Mouse (Mus musculus) kidney, embryonic 15.5 days (tissue): Measurements from ENCODE around the gene Scrt2. TPM values are rescaled to one million over a fixed set of nuclear protein-coding genes. Genes with fewer than 3 reads are reported as not detected.
A peak's percentile ranks its signal among the peaks of the same experiment; 100 is the strongest.

Experiments
- ATAC-seq: fragments of 200-750 bp; cut with Nextera tagmentation; replicated peaks from 2 replicates; pipeline ENCODE4 v1.8.0; 2017; ENCODE audit warnings: moderate TSS enrichment; ENCODE audit not compliant: low FRiP score
- H3K27ac ChIP-seq: fragments of 300-500 bp; sonication (generic); 2 replicates; pipeline ENCODE4 v1.5.1; 2015; ENCODE audit warnings: mild to moderate bottlenecking, inconsistent platforms
- H3K27me3 ChIP-seq: fragments of 300-500 bp; sonication (generic); 2 replicates; pipeline ENCODE4 v1.6.1; 2015; ENCODE audit warnings: inconsistent platforms
- H3K36me3 ChIP-seq: fragments of 300-500 bp; sonication (generic); 2 replicates; pipeline ENCODE4 v1.6.1; 2015; ENCODE audit warnings: inconsistent platforms
- H3K4me1 ChIP-seq: fragments of 300-500 bp; sonication (generic); 2 replicates; pipeline ENCODE4 v1.6.1; 2015; ENCODE audit warnings: inconsistent platforms
- H3K4me2 ChIP-seq: fragments of 300-500 bp; sonication (generic); 2 replicates; pipeline ENCODE4 v1.6.1; 2015; ENCODE audit warnings: moderate library complexity, mild to moderate bottlenecking, inconsistent platforms
- H3K4me3 ChIP-seq: fragments of 300-500 bp; sonication (generic); replicated peaks from 2 replicates; pipeline ENCODE4 v1.5.1; 2015; ENCODE audit warnings: mild to moderate bottlenecking, inconsistent platforms
- H3K9ac ChIP-seq: fragments of 300-500 bp; sonication (generic); 2 replicates; pipeline ENCODE4 v1.6.1; 2015; ENCODE audit warnings: mild to moderate bottlenecking, inconsistent platforms
- H3K9me3 ChIP-seq: fragments of 300-500 bp; sonication (generic); replicated peaks from 2 replicates; pipeline ENCODE4 v1.6.1; 2016; ENCODE audit warnings: inconsistent platforms
- WGBS: fragments of 180-500 bp; shearing (Covaris S2); methylation state at CpG from one replicate; pipeline ENCODE4 v1.1.7; 2015; ENCODE audit warnings: mixed read lengths; 5-methylcytosine and 5-hydroxymethylcytosine counted together
- polyA plus RNA-seq: library from polyadenylated mRNA; unstranded; fragments of >200 nt; fragmentation: Nextera tagmentation; extraction: Ambion mirVana; gene quantifications from 2 replicates; pipeline ENCODE4 v1.2.1, GENCODE M21; 2015

Gene Scrt2
- polyA plus RNA-seq, 1 experiment from 2014 or later: 0.04 TPM

- Histone ChIP-seq H3K4me3 (no peak overlapping the region), H3K9ac (no peak overlapping the region), H3K36me3 (no peaks in the 10 kb centered on the region; the same call in 1 of the 2 replicates), H3K27me3 (peaks cover 33% of the 10 kb centered on the region), H3K27ac (no peak overlapping the region), H3K4me1 (peaks cover 16% of the 10 kb centered on the region), H3K4me2 (no peak overlapping the region), H3K9me3 (no peaks in the 10 kb centered on the region)
- no peak for ATAC-seq
- WGBS: 70% methylated on average over 10 of the region's 10 CpGs
Observed at GRCm38 (mm10) chr2:152112970-152113369, 31.6 kb downstream of the Scrt2 start.

GRCm38 (mm10) chr2:152114057-152114975 is 33.0 kb downstream of the Scrt2 start:
- H3K9me3 ChIP-seq: no peaks in the 10 kb centered on the region
- 0 out of 2 replicates have a peak overlapping the region, but pooled peaks have one; percentile 11 for H3K9ac ChIP-seq
- WGBS: 13% methylated on average over 35 of the region's 36 CpGs

GRCm38 (mm10) chr2:152117694-152118093 is 36.4 kb downstream of the Scrt2 start:
- Histone ChIP-seq H3K36me3 (no peaks in the 10 kb centered on the region), H3K9me3 (no peaks in the 10 kb centered on the region), H3K9ac (no peak overlapping the region), H3K27ac (no peak overlapping the region), H3K4me2 (no peak overlapping the region), H3K27me3 (peaks cover 26% of the 10 kb centered on the region), H3K4me1 (peaks cover 16% of the 10 kb centered on the region), H3K4me3 (no peak overlapping the region)
- WGBS: 87% methylated on average over 7 of the region's 7 CpGs
- ATAC-seq: no peak

More at GRCm38 (mm10) chr2:152114057-152114975, 33.0 kb downstream of the Scrt2 start:
- H3K4me2 ChIP-seq: peak overlapping the region; percentile 63
- H3K27me3 ChIP-seq: peaks cover 33% of the 10 kb centered on the region
- no peak overlapping the region for H3K27ac ChIP-seq
- no peaks in the 10 kb centered on the region; the same call in 1 of the 2 replicates for H3K36me3 ChIP-seq
- ATAC-seq: no peak
- H3K4me3 ChIP-seq: peak overlapping the region; percentile 33
- H3K4me1 ChIP-seq: peaks cover 16% of the 10 kb centered on the region

GRCm38 (mm10) chr2:152119228-152119865 is 38.0 kb downstream of the Scrt2 start:
- no peak overlapping the region for H3K4me2 ChIP-seq
- H3K36me3 ChIP-seq: no peaks in the 10 kb centered on the region
- ATAC-seq: no peak
- H3K9ac ChIP-seq: no peak overlapping the region
- no peaks in the 10 kb centered on the region for H3K9me3 ChIP-seq
- H3K4me1 ChIP-seq: peaks cover 13% of the 10 kb centered on the region
- no peak overlapping the region for H3K4me3 ChIP-seq
- 48% methylated on average over 6 of the region's 6 CpGs for WGBS
- no peak overlapping the region for H3K27ac ChIP-seq
- peaks cover 16% of the 10 kb centered on the region for H3K27me3 ChIP-seq

- no peaks in the 10 kb centered on the region for H3K27me3 ChIP-seq
- WGBS: 78% methylated on average over 9 of the region's 9 CpGs
- ATAC-seq: no peak
- no peaks in the 10 kb centered on the region for H3K36me3 ChIP-seq
- no peak overlapping the region for H3K4me2 ChIP-seq
- no peak overlapping the region for H3K4me3 ChIP-seq
- no peak overlapping the region for H3K9ac ChIP-seq
- no peaks in the 10 kb centered on the region for H3K9me3 ChIP-seq
- no peaks in the 10 kb centered on the region for H3K4me1 ChIP-seq
- H3K27ac ChIP-seq: no peak overlapping the region
Observed at GRCm38 (mm10) chr2:152122896-152123295, 41.6 kb downstream of the Scrt2 start.

GRCm38 (mm10) chr2:152128597-152128996 is 47.3 kb downstream of the Scrt2 start:
- Histone ChIP-seq H3K27ac (no peak overlapping the region), H3K27me3 (0 out of 2 replicates have a peak, but pooled peaks cover 2% of the 10 kb centered on the region), H3K4me1 (peaks cover 14% of the 10 kb centered on the region), H3K36me3 (no peaks in the 10 kb centered on the region), H3K9me3 (peaks cover 2% of the 10 kb centered on the region; the same call in 1 of the 2 replicates), H3K4me3 (no peak overlapping the region), H3K9ac (no peak overlapping the region), H3K4me2 (no peak overlapping the region)
- ATAC-seq: no peak
- 69% methylated on average over 2 of the region's 2 CpGs for whole genome bisulfite sequencing

GRCm38 (mm10) chr2:152129778-152130177 is 48.4 kb downstream of the Scrt2 start:
- no peaks in the 10 kb centered on the region for H3K36me3 ChIP-seq
- no peak overlapping the region for H3K9ac ChIP-seq
- H3K4me3 ChIP-seq: no peak overlapping the region
- no peak overlapping the region for H3K27ac ChIP-seq
- H3K27me3 ChIP-seq: peaks cover 2% of the 10 kb centered on the region; the same call in 1 of the 2 replicates
- H3K4me2 ChIP-seq: no peak overlapping the region
- peaks cover 4% of the 10 kb centered on the region; the same call in 1 of the 2 replicates for H3K9me3 ChIP-seq
- 76% methylated on average over 3 of the region's 3 CpGs for WGBS
- H3K4me1 ChIP-seq: peaks cover 14% of the 10 kb centered on the region
- no peak for ATAC-seq

- Histone ChIP-seq H3K36me3 (no peaks in the 10 kb centered on the region), H3K9ac (no peak overlapping the region), H3K4me2 (peak overlapping the region; percentile 5; the same call in 1 of the 2 replicates), H3K4me1 (peaks cover 14% of the 10 kb centered on the region), H3K4me3 (no peak overlapping the region), H3K9me3 (peaks cover 4% of the 10 kb centered on the region; the same call in 1 of the 2 replicates), H3K27me3 (peaks cover 2% of the 10 kb centered on the region; the same call in 1 of the 2 replicates), H3K27ac (no peak overlapping the region)
- ATAC-seq: no peak
- 2% methylated on average over 9 of the region's 9 CpGs for WGBS
Observed at GRCm38 (mm10) chr2:152132016-152132415, 50.7 kb downstream of the Scrt2 start.

- Histone ChIP-seq H3K4me2 (no peak overlapping the region), H3K9ac (no peak overlapping the region), H3K4me1 (peaks cover 14% of the 10 kb centered on the region), H3K36me3 (no peaks in the 10 kb centered on the region), H3K27ac (no peak overlapping the region), H3K27me3 (peaks cover 2% of the 10 kb centered on the region; the same call in 1 of the 2 replicates), H3K4me3 (no peak overlapping the region), H3K9me3 (peaks cover 4% of the 10 kb centered on the region; the same call in 1 of the 2 replicates)
- no peak for ATAC-seq
- WGBS: 37% methylated on average over 8 of the region's 8 CpGs
Observed at GRCm38 (mm10) chr2:152132691-152133090, 51.4 kb downstream of the Scrt2 start.

- no peak overlapping the region for H3K9ac ChIP-seq
- H3K36me3 ChIP-seq: no peaks in the 10 kb centered on the region
- no peak overlapping the region for H3K27ac ChIP-seq
- ATAC-seq: no peak
- H3K4me2 ChIP-seq: no peak overlapping the region
- H3K27me3 ChIP-seq: peaks cover 33% of the 10 kb centered on the region
- H3K4me1 ChIP-seq: peaks cover 40% of the 10 kb centered on the region
- H3K9me3 ChIP-seq: no peaks in the 10 kb centered on the region
- 74% methylated on average over 10 of the region's 10 CpGs for WGBS
- H3K4me3 ChIP-seq: no peak overlapping the region
Observed at GRCm38 (mm10) chr2:152139191-152139987, 58.1 kb downstream of the Scrt2 start.

- H3K4me2 ChIP-seq: peak overlapping the region; percentile 96; the same call in 1 of the 2 replicates
- H3K9ac ChIP-seq: no peak overlapping the region
- no peaks in the 10 kb centered on the region for H3K36me3 ChIP-seq
- ATAC-seq: no peak
- no peaks in the 10 kb centered on the region for H3K9me3 ChIP-seq
- H3K4me3 ChIP-seq: no peak overlapping the region
- 38% methylated on average over 11 of the region's 11 CpGs for WGBS
- H3K4me1 ChIP-seq: peaks cover 40% of the 10 kb centered on the region
- H3K27me3 ChIP-seq: peaks cover 48% of the 10 kb centered on the region
- H3K27ac ChIP-seq: 0 out of 2 replicates have a peak overlapping the region, but pooled peaks have one; percentile 79
Observed at GRCm38 (mm10) chr2:152140941-152141340, 59.6 kb downstream of the Scrt2 start.
